Mouse (Mus musculus) small intestine, adult 2 months (tissue): ENCODE measurements around the gene Klf13. TPM values are rescaled to one million over a fixed set of nuclear protein-coding genes. Genes with fewer than 3 reads are reported as not detected.

Source experiments
- H3K27ac ChIP-seq: fragments of 200-500 bp; 2 replicates; pipeline ENCODE4 v1.5.1; 2012; ENCODE audit warnings: low read depth, low read length, control low read depth, inconsistent platforms; ENCODE audit not compliant: insufficient read depth
- H3K27me3 ChIP-seq: fragments of 200-500 bp; 2 replicates; pipeline ENCODE4 v1.6.1; 2012; ENCODE audit warnings: mild to moderate bottlenecking, moderate library complexity, low read length, inconsistent platforms; ENCODE audit not compliant: control insufficient read depth, insufficient read depth
- H3K36me3 ChIP-seq: fragments of 200-500 bp; 2 replicates; pipeline ENCODE4 v1.6.1; 2012; ENCODE audit warnings: mild to moderate bottlenecking, low read length, control low read depth, inconsistent platforms; ENCODE audit not compliant: control insufficient read depth, insufficient read depth
- H3K4me1 ChIP-seq: fragments of 200-500 bp; 2 replicates; pipeline ENCODE4 v1.6.1; 2012; ENCODE audit warnings: low read length, inconsistent platforms, mixed read lengths; ENCODE audit not compliant: control insufficient read depth, insufficient read depth, insufficient read length
- H3K4me3 ChIP-seq: fragments of 200-500 bp; 2 replicates; pipeline ENCODE4 v1.5.1; 2012; ENCODE audit warnings: low read depth, mild to moderate bottlenecking, control low read depth, inconsistent platforms, low read length, moderate library complexity
- CTCF ChIP-seq: fragments of 200-500 bp; IDR thresholded peaks from 2 replicates; pipeline ENCODE4 v1.5.1; 2012; ENCODE audit warnings: low read depth, mild to moderate bottlenecking, control low read depth, inconsistent platforms, low read length, moderate library complexity, mixed read lengths; ENCODE audit not compliant: insufficient replicate concordance, insufficient read length; ENCODE audit errors: extremely low read depth
- POLR2A ChIP-seq: fragments of 200-500 bp; IDR thresholded peaks from 2 replicates; pipeline ENCODE4 v1.6.1; 2012; ENCODE audit warnings: low read depth, mild to moderate bottlenecking, control low read depth, inconsistent platforms, low read length, moderate library complexity
- WGBS: fragments of 180-500 bp; shearing (Covaris S2); methylation state at CpG from one replicate; pipeline ENCODE4 v1.1.7; 2018; 5-methylcytosine and 5-hydroxymethylcytosine counted together
- polyA plus RNA-seq: library from polyadenylated mRNA; depleted of rRNA; stranded (reverse); fragments of >200 nt; gene quantifications from 2 replicates; pipeline ENCODE4 v1.2.3, GENCODE M21; 2012; rRNA removed

Klf13 gene
- polyA plus RNA-seq, 1 experiment, result 55.1 TPM

DNA sequence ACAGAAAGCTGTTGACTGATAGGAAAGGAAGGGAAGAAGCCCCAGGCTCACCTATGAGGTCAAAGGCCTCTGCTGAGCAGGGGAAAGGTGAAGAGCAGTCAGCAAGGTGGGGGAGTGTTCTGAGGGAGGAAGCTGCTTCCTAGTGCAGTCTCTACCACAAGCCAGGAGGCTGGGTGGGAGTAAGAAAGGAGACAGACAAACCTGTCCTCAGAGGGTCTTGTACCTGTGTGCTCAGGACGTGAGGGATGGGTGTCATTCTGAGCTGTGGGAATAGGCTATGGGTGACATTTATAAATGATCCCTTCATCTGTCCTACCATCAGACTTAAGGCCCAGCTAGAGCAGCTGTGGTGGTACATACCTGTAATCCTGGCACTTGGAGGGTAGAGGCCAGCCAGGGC is 75.7 kb downstream of the Klf13 start:
- Histone ChIP-seq H3K4me3 (no peak overlapping the region), H3K27ac (no peak overlapping the region), H3K4me1 (peaks cover 6% of the 10 kb centered on the region; the same call in 1 of the 2 replicates), H3K27me3 (no peaks in the 10 kb centered on the region), H3K36me3 (no peaks in the 10 kb centered on the region)
- WGBS, result 85% methylated on average over 1 of the region's 1 CpGs
- TF ChIP-seq POLR2A (no peak), CTCF (no peak)

DNA sequence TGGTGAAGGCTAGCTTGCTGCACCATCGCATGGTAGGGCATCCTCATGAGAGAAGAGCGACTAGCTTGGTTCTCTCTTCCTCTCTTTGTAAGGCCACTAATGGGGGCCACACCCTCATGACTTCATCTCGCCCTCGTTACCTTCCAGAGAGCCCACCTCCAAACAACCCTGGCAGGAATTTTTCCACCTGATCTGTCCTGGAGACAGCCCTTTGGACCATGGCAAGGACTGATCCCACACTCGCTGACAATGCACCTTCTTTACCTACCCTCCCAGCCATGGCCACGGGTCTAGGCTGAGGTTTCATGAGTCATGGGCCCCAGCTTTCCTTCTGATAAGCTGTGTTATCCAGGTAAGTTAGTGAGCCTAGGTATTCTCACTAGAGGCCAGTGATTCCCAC is 77.6 kb downstream of the Klf13 start:
- H3K27me3 ChIP-seq, result no peaks in the 10 kb centered on the region
- no peak for TF ChIP-seq POLR2A
- TF ChIP-seq CTCF, result no peak
- H3K36me3 ChIP-seq, result no peaks in the 10 kb centered on the region
- 77% methylated on average over 6 of the region's 6 CpGs for WGBS
- peaks cover 6% of the 10 kb centered on the region; the same call in 1 of the 2 replicates for H3K4me1 ChIP-seq
- H3K27ac ChIP-seq, result peak overlapping the region; percentile 54; the same call in 1 of the 2 replicates
- no peak overlapping the region for H3K4me3 ChIP-seq

DNA sequence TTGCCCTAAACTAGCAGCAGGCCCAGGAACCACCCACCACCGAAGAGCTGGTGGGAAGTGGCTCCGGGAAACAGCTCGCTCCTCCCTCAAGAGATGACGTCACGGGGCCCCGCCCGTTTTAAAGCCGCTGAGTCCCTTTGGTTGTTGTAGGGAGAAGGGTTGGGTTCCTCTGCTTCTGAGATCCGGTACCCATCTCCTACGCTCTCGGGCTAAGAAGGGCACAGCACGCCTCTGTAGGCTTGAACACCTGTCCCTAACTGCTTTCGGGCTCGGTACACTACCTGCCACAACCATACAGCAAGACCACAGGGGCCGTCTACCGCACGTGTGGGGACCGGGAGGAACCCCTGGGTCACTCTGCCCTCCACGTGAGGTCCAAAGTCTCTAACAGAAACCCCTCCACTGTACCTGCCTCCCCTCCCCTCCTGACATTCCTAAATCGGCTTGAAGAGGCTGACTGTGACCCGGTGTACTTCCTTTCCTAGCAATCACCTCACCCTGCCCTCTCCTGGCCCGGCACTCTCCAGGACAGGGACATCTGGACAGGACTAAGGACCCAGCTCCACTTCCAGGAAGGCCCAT is 80.1 kb downstream of the Klf13 start:
- Histone ChIP-seq H3K4me1 (peaks cover 8% of the 10 kb centered on the region; the same call in 1 of the 2 replicates), H3K27me3 (no peaks in the 10 kb centered on the region), H3K27ac (peak overlapping the region; percentile 51; the same call in 1 of the 2 replicates), H3K36me3 (no peaks in the 10 kb centered on the region), H3K4me3 (peak overlapping the region; percentile 61)
- no peak for TF ChIP-seq CTCF
- TF ChIP-seq POLR2A, result peak; percentile 40; the same call in 1 of the 2 replicates
- 2% methylated on average over 22 of the region's 22 CpGs for WGBS

DNA sequence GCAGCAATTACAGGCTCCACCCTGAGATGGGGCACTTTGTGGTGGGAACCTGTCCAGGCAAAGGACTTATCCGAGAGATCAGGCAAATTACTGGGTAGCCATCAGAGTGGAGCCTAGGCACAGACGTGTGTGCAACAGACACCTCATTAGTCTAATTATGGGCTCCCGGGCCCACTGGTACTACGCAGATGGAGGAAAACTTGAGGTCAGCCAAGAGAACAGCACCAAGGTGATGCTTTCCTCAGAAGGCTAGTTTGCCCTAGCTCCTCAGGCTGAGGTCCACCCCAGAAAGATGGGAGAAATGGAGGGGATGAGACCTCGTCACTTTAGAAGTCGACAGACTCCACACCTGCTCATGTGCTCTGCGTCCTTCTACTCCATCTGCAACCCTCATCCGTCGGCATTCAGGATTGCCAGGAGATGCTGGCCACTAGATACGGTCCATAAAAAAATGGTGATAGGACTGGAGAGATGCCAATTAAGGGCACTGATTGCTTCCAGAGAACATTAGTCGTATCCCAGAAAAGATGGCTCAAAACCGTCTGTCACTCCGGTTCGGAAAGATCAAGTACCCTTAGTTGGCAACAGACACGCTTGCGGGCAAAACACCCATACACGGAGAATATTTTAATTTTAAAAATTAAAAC is 80.8 kb downstream of the Klf13 start:
- H3K27ac ChIP-seq, result no peak overlapping the region
- peaks cover 8% of the 10 kb centered on the region; the same call in 1 of the 2 replicates for H3K4me1 ChIP-seq
- H3K36me3 ChIP-seq, result no peaks in the 10 kb centered on the region
- TF ChIP-seq CTCF (no peak), POLR2A (no peak)
- no peak overlapping the region for H3K4me3 ChIP-seq
- WGBS, result 76% methylated on average over 17 of the region's 17 CpGs
- no peaks in the 10 kb centered on the region for H3K27me3 ChIP-seq

DNA sequence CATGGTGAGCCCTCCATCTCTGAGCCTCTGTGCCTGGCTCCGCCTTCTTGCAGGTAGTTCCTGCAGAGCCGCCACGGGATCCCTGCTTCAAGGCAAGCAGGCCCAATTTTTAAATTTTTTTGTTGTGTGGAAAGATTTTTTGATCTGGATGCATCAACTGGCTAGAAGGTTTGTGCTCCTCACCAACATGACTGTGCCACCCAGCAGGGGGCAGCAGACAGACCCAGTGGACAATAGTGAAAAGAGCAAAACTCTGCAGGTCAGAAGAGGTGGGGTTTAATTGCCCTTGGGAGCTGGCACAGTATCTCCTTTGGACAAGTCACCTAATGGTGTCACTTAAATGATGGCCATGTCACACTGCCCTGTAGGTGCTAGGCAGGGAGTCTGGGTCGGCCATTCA is 83.4 kb downstream of the Klf13 start:
- Histone ChIP-seq H3K4me3 (no peak overlapping the region), H3K27ac (no peak overlapping the region), H3K27me3 (no peaks in the 10 kb centered on the region), H3K4me1 (peaks cover 11% of the 10 kb centered on the region; the same call in 1 of the 2 replicates), H3K36me3 (no peaks in the 10 kb centered on the region)
- WGBS, result 39% methylated on average over 4 of the region's 4 CpGs
- peak; percentile 94; the same call in 1 of the 2 replicates for TF ChIP-seq CTCF
- no peak for TF ChIP-seq POLR2A

DNA sequence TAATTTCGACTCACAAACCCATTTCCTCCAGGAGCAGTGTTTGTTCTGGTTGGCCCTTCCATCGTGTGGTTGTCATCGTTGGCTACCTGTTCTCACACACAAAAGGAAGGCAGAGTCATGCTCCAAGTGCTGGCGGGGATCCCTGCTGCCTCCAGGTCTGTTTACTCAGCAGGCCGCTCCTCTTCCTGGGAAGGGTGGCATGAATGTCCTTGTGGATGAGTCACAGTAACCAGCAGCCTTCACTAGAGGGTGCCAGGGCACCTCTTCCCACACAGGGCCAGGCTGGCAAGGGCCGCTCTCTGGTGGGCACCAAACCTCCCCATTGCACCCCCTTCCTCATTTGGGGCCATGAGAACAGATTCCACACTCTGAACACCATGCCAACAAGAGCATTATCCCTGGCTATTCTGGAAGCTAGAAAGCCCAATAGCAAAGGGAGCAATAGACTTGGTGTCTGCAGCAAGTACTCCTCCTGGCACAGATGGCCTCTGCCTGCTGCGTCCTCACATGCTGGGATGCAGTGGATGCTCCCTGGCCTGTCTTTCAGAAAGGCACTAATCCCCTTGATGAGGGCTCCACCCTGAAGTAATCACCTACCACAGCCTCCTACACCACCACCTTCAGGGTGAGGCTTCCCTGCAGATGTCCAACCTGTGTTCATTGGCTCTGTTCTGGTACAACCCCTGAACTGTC is 86.7 kb downstream of the Klf13 start:
- Histone ChIP-seq H3K36me3 (no peaks in the 10 kb centered on the region), H3K4me3 (no peak overlapping the region), H3K27ac (no peak overlapping the region), H3K27me3 (no peaks in the 10 kb centered on the region), H3K4me1 (peaks cover 5% of the 10 kb centered on the region; the same call in 1 of the 2 replicates)
- TF ChIP-seq POLR2A, result no peak
- TF ChIP-seq CTCF, result peak; percentile 37; the same call in 1 of the 2 replicates
- WGBS, result 21% methylated on average over 7 of the region's 7 CpGs

Other genes with a start within 250 kb of the Klf13 start
- gene E030018B13Rik, start 22.1 kb downstream of the Klf13 start, polyA plus RNA-seq, result not detected in 2 replicates
- 0.05 TPM in 1 of 2 replicates, not detected in the other for gene Trpm1, start 214.9 kb upstream of the Klf13 start, polyA plus RNA-seq